Mouse (Mus musculus) c-Kit-positive CD71-positive TER-119-negative erythroid progenitor cells, embryonic 14.5 days (primary cell): ENCODE data around the gene Chrm4.

ENCODE experiments used
- DNase-seq: peaks from one replicate; pipeline ENCODE4 v3.0.0-alpha.2; 2013; ENCODE audit warnings: low read depth

The Chrm4 gene

GRCm38 (mm10) chr2:91944170-91944950, 17.3 kb downstream of the Chrm4 start:
- no peak for DNase-seq

GRCm38 (mm10) chr2:91945483-91945882, 18.4 kb downstream of the Chrm4 start, which contains the start of gene Gm9821:
Gm9821 (plus strand) TSS chr2:91945703.
- DNase-seq = no peak

- DNase-seq = no peak
Observed at GRCm38 (mm10) chr2:91946836-91947235, 19.8 kb downstream of the Chrm4 start.

- no peak for DNase-seq
Observed at GRCm38 (mm10) chr2:91947397-91948150, 20.5 kb downstream of the Chrm4 start.

- DNase-seq = no peak
Observed at GRCm38 (mm10) chr2:91948151-91948509, 21.1 kb downstream of the Chrm4 start.

- DNase-seq = no peak
Observed at GRCm38 (mm10) chr2:91948792-91949241, 21.8 kb downstream of the Chrm4 start.

GRCm38 (mm10) chr2:91949411-91950274, 22.6 kb downstream of the Chrm4 start:
- no peak for DNase-seq

- no peak for DNase-seq
Observed at GRCm38 (mm10) chr2:91950275-91951085, 23.4 kb downstream of the Chrm4 start.

GRCm38 (mm10) chr2:91953825-91954224, 26.8 kb downstream of the Chrm4 start:
- DNase-seq = no peak

- no peak for DNase-seq
Observed at GRCm38 (mm10) chr2:91955121-91955591, 28.1 kb downstream of the Chrm4 start.

GRCm38 (mm10) chr2:91955875-91956274, 28.8 kb downstream of the Chrm4 start:
- DNase-seq = no peak

GRCm38 (mm10) chr2:91957096-91957495, 30.0 kb downstream of the Chrm4 start:
- DNase-seq = no peak

- no peak for DNase-seq
Observed at GRCm38 (mm10) chr2:91958049-91958448, 31.0 kb downstream of the Chrm4 start.

- no peak for DNase-seq
Observed at GRCm38 (mm10) chr2:91958701-91959457, 31.8 kb downstream of the Chrm4 start.

- no peak for DNase-seq
Observed at GRCm38 (mm10) chr2:91959544-91960410, 32.7 kb downstream of the Chrm4 start.

GRCm38 (mm10) chr2:91960459-91960858, 33.4 kb downstream of the Chrm4 start:
- no peak for DNase-seq

- no peak for DNase-seq
Observed at GRCm38 (mm10) chr2:91961901-91962761, 35.1 kb downstream of the Chrm4 start.

GRCm38 (mm10) chr2:91962864-91963401, 35.9 kb downstream of the Chrm4 start:
- no peak for DNase-seq
